Mouse (Mus musculus): ENCODE results near the gene Slc9a3r2. TPM values are rescaled to one million over a fixed set of nuclear protein-coding genes. Genes with fewer than 3 reads are reported as not detected.

Slc9a3r2 gene
- polyA plus RNA-seq, 1 experiment from 2014 or later, result 92.4 TPM

DNA sequence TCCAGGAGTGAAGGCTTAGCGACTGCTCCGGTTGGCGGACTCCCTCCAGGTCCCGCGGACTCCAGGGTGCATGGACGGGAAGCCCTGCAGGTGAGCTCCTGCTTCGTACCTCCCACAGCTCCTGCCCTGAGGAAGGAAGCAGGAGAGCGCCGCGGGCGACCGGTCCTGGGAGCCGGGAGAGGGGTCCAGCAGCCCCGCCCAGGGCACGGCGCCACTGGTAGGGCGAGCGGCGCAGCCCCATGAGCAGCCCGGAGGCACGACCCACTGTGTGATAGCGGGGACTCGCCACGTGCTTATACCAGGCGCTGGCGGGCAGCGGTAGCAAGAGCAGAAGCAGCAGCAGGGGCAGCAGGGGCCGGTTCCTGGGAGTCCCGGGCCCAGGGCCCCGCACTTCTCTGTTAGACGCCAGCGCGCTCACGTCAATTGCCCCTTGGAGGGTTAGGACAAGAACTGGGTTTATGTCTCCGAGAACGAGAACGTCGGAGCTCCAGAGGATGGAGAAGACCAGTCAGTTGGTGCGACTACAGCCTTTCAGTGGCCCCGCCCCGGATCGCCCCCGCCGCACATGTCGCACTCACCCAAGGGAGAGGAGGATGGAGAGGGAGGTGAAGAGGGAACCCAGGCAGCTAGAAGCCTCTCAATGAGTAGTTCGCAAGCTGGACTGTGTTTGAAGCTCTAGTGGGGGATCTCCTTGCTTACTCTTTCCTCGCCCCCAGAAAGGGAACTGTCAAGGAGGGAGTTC, 8.1 kb upstream of the Slc9a3r2 start, which contains the start of gene Npw:
Gene Npw, minus strand, starts transcription at position 441 of the 742 bp plus-strand sequence.
- peak; percentile 46; the same call in 1 of the 2 replicates for ATAC-seq (ENCODE audit: borderline replicate concordance, extremely low read depth, low FRiP score, low TSS enrichment)

DNA sequence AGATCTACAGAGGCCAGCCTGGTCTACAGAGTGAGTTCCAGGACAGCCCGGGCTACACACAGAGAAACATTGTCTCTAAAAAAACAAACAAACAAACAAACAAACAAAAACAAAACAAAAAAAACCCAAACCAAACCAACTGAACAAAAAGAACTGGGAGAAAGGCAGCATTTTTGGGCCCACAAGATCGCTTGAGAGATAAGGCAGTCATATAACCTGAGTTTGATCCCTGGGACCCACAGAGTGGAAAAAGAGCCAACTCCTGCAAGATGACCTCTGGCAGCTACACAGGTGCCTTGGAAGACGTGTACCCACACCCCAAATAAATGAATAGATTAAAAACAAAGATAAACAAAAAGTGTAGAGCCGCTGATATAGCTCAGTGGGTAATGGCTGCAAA, 4.8 kb upstream of the Slc9a3r2 start:
- Histone ChIP-seq H3K4me3 (no peak overlapping the region), H3K27ac (no peak overlapping the region), H3K4me1 (peaks cover 31% of the 10 kb centered on the region), H3K4me2 (no peak overlapping the region), H3K27me3 (peaks cover 39% of the 10 kb centered on the region), H3K9ac (no peak overlapping the region), H3K9me3 (no peaks in the 10 kb centered on the region), H3K36me3 (no peaks in the 10 kb centered on the region)
- ATAC-seq (ENCODE audit: borderline replicate concordance, extremely low read depth, low FRiP score, low TSS enrichment), result no peak
- 50% methylated on average over 4 of the region's 4 CpGs for WGBS

More for the DNA sequence above, 8.1 kb upstream of the Slc9a3r2 start, which contains the start of gene Npw:
- Histone ChIP-seq H3K27me3 (peaks cover 51% of the 10 kb centered on the region), H3K4me2 (peak within 1 kb of the TSS; percentile 89), H3K4me1 (peaks cover 26% of the 10 kb centered on the region), H3K9me3 (no peaks in the 10 kb centered on the region), H3K27ac (no peak within 1 kb of the TSS), H3K4me3 (peak within 1 kb of the TSS; percentile 45), H3K36me3 (no peaks in the 10 kb centered on the region), H3K9ac (peak within 1 kb of the TSS; percentile 39)
- 3% methylated on average over 47 of the region's 47 CpGs for WGBS

DNA sequence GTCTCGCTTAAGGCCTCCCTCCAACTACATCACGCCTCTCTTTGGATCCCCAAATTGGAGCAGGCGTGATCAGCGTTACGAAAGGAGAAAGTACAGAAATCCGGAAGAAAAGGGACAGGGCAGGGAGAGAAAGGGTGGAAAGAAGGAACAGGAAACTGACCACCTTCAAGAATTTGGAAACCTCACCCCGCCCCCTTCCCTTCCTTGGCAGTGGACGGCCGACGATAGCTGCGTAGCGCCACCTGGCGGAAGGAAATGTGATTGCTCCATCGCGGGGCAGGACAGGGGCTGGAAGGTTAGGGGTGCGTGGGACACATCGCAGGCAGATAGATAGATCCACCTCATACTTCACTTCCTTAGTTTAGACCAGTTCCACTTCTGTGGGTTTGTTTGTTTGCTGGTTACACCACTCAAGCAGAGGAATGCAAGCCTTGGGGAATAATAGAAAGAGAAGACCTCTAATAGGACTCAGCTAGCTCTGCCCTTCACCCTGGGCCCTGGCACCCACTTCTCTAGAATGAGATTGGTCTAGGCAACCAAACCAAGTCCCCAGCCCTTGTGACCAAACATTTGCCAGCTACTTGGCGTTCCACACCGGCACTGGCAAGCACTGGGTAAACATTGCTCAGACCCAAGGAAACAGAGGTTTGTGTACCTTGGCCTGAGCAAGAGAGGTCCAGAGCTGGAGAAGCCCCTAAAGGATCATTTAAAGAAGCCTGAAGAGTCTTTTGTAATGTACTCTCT, 4.0 kb upstream of the Slc9a3r2 start:
- peak overlapping the region; percentile 90 for H3K27ac ChIP-seq
- H3K27me3 ChIP-seq, result peaks cover 32% of the 10 kb centered on the region
- peak overlapping the region; percentile 66 for H3K4me2 ChIP-seq
- H3K9ac ChIP-seq, result peak overlapping the region; percentile 50
- H3K9me3 ChIP-seq, result no peaks in the 10 kb centered on the region
- 4% methylated on average over 19 of the region's 19 CpGs for WGBS
- peaks cover 37% of the 10 kb centered on the region for H3K4me1 ChIP-seq
- ATAC-seq (ENCODE audit: borderline replicate concordance, extremely low read depth, low FRiP score, low TSS enrichment), result peak; percentile 50
- H3K36me3 ChIP-seq, result no peaks in the 10 kb centered on the region
- H3K4me3 ChIP-seq, result peak overlapping the region; percentile 35

DNA sequence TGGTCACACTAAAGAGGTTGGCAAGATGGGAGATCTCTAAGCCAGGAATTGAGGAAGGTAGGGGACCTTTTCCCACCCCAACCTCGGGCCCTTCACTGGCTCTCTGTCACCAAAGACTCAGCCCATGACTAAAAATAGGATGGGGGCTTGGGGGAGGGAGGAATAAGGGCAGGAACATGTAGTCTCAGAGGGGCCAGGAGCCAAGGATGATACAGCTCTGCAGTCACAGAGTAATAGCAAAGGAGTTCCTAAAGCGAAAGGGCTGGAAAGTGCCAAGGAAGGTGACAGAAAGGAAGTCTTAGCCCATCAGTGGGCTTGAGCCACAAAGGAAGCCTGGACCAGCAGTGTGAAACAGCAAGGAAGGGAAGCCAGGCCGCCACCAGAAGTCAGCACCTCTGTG, 1.7 kb upstream of the Slc9a3r2 start:
- ATAC-seq (ENCODE audit: borderline replicate concordance, extremely low read depth, low FRiP score, low TSS enrichment), result no peak
- no peak overlapping the region for H3K4me3 ChIP-seq
- H3K9ac ChIP-seq, result no peak overlapping the region
- peaks cover 39% of the 10 kb centered on the region for H3K4me1 ChIP-seq
- 72% methylated on average over 3 of the region's 3 CpGs for WGBS
- no peaks in the 10 kb centered on the region for H3K36me3 ChIP-seq
- H3K4me2 ChIP-seq, result no peak overlapping the region
- peaks cover 9% of the 10 kb centered on the region for H3K27me3 ChIP-seq
- H3K27ac ChIP-seq, result no peak overlapping the region
- no peaks in the 10 kb centered on the region for H3K9me3 ChIP-seq

DNA sequence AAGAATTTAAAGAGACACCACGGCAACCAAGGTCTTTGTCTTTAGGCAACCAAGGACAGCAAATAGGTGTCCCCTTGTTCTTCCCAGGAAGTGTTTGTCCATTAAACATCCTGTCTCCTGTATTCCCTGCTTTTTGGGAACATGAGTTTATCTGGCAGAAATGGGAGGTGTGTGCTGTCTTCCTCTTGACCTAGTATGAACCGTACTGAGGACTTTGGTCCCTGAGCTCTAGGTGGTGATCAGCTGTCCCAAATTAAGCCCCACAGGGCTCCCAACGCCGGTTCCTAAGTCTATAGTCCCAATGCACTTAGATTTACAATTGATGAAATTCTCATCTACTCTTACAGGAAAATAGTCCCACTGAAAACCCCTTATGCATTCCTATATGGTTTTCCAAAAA, 639 bp upstream of the Slc9a3r2 start:
- no peak for ATAC-seq (ENCODE audit: borderline replicate concordance, extremely low read depth, low FRiP score, low TSS enrichment)
- no peaks in the 10 kb centered on the region for H3K36me3 ChIP-seq
- peak overlapping the region; percentile 90; the same call in 1 of the 2 replicates for H3K9ac ChIP-seq
- H3K4me1 ChIP-seq, result peaks cover 42% of the 10 kb centered on the region
- WGBS, result 75% methylated on average over 4 of the region's 4 CpGs
- H3K4me3 ChIP-seq, result no peak overlapping the region
- peak overlapping the region; percentile 98 for H3K4me2 ChIP-seq
- 0 out of 2 replicates have a peak overlapping the region, but pooled peaks have one; percentile 76 for H3K27ac ChIP-seq
- H3K9me3 ChIP-seq, result no peaks in the 10 kb centered on the region
- 0 out of 2 replicates have a peak, but pooled peaks cover under 1% of the 10 kb centered on the region for H3K27me3 ChIP-seq

DNA sequence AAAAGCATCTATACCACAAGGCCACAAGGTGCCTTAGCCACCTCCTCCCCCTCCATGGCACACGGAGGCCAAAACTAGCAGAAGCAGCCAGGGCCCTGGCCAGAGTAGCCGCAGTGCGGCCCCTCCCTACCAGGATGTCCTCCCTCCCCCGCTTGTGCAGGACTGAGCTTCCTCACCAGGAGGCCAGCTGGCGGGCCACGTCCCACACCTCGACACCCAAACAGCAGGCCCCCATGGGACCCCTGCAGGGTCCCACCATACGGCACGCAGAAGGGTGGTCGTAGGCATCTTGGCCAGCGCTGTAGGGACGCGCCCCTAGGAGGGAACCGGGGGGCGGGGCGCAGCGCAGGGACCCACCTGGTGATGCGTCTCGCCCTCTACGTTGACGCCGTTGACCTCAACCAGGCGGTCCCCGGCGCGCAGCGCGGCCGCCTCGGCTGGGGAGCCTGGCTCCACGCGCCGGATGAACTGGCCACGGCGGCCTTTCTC, 502 bp downstream of the Slc9a3r2 start:
- H3K27ac ChIP-seq, result peak overlapping the region; percentile 76
- no peaks in the 10 kb centered on the region for H3K9me3 ChIP-seq
- no peaks in the 10 kb centered on the region for H3K27me3 ChIP-seq
- peaks cover 51% of the 10 kb centered on the region for H3K4me1 ChIP-seq
- H3K9ac ChIP-seq, result peak overlapping the region; percentile 90
- H3K36me3 ChIP-seq, result no peaks in the 10 kb centered on the region
- WGBS, result under 1% methylated on average over 35 of the region's 35 CpGs
- peak overlapping the region; percentile 98 for H3K4me2 ChIP-seq
- peak overlapping the region; percentile 88 for H3K4me3 ChIP-seq
- ATAC-seq (ENCODE audit: borderline replicate concordance, extremely low read depth, low FRiP score, low TSS enrichment), result peak; percentile 29; the same call in 1 of the 2 replicates

DNA sequence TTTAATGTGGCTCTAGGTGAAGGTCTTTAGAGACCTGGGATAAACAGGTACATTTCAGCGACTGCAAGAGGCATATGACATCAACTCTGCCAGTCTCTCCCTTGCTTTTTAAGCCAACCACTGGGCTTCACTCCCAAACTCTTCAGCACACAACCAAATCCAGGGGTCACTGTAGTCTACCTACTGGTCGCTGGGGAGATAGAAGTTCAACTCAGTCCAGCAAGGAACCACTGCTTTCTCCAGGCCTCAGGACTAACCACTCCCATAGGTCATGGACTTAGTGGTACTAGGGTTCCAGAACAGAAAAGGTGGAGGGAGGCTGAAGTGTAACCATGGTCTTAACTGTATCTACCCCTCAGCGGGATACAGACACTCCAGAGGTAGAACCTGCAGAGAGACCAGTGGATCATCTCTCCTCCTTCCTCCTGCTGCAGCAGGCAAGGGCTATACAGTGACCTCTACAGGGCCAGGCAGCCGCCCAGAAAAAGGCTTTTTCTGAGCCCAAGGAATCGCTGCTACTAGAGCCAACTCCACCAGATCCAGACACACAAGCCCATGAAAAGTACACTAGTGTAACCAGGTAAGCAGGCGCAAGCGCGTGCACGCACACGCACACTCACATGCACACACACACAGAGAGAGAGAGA, 1.3 kb downstream of the Slc9a3r2 start:
- no peak for ATAC-seq (ENCODE audit: borderline replicate concordance, extremely low read depth, low FRiP score, low TSS enrichment)
- peaks cover 51% of the 10 kb centered on the region for H3K4me1 ChIP-seq
- H3K4me3 ChIP-seq, result peak overlapping the region; percentile 88
- WGBS, result 66% methylated on average over 10 of the region's 10 CpGs
- no peaks in the 10 kb centered on the region for H3K9me3 ChIP-seq
- peak overlapping the region; percentile 76; the same call in 1 of the 2 replicates for H3K27ac ChIP-seq
- H3K9ac ChIP-seq, result peak overlapping the region; percentile 90; the same call in 1 of the 2 replicates
- peak overlapping the region; percentile 98 for H3K4me2 ChIP-seq
- H3K36me3 ChIP-seq, result no peaks in the 10 kb centered on the region
- H3K27me3 ChIP-seq, result no peaks in the 10 kb centered on the region

DNA sequence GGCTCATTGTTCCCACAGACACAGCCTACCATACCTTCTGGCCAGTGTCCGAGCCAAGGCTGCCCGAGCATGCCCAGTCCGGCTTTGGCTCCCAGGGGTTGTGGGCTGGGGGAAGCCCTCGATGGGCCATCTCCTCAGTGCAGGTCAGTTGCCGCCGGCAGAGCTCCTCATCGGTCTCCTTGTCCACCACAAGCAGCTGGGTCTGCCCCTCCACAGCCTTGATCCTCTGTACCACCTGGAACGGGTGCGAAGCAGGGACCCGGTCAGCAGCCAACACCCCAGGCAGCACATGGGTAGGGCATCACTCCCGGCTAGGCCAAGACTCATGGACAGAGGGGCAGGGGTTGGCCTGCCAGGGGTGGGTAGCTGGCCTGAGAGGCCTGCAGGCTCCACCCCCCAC, 2.6 kb downstream of the Slc9a3r2 start:
- peak overlapping the region; percentile 16; the same call in 1 of the 2 replicates for H3K4me3 ChIP-seq
- H3K27me3 ChIP-seq, result no peaks in the 10 kb centered on the region
- 73% methylated on average over 11 of the region's 11 CpGs for WGBS
- no peaks in the 10 kb centered on the region; the same call in 1 of the 2 replicates for H3K36me3 ChIP-seq
- H3K27ac ChIP-seq, result peak overlapping the region; percentile 91
- H3K9me3 ChIP-seq, result no peaks in the 10 kb centered on the region
- H3K4me2 ChIP-seq, result peak overlapping the region; percentile 98
- peaks cover 54% of the 10 kb centered on the region for H3K4me1 ChIP-seq
- ATAC-seq (ENCODE audit: borderline replicate concordance, extremely low read depth, low FRiP score, low TSS enrichment), result no peak
- no peak overlapping the region for H3K9ac ChIP-seq

DNA sequence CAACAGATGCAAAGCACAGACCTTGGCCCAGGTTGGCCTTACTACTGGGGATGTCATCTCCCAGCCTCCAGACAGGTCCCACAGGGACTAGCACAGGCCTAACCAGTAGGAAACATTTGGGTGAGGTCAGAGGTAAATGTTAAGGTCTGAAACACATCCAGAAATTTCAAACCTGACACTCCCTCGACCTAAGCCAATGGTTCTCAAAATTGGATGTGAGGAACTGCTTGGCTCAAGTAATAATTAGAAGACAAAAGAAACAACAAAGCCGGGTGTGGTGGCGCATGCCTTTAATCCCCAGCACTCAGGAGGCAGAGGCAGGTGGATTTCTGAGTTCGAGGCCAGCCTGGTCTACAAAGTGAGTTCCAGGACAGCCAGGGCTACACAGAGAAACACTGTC, 3.7 kb downstream of the Slc9a3r2 start:
- no peak for ATAC-seq (ENCODE audit: borderline replicate concordance, extremely low read depth, low FRiP score, low TSS enrichment)

DNA sequence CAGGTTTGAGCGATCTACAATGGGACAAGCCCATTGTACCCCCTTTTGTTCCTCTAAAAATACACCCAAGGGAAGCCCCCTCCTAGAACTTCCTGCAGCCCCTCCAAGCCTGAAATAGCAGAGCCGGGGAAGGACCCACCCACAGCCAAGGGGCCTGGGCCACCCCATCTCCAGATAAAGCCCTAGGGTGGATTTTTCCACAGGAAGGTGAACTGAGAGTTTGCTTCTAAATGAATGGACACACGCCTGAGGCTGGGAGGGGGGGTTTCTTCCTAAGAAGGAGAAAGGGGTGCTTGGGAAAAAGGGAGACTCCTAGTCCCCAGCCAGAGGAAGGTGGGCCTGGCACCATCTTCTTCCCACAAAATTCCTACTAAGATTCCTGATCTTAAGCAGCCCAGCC, 4.2 kb downstream of the Slc9a3r2 start:
- no peaks in the 10 kb centered on the region for H3K9me3 ChIP-seq
- peaks cover 8% of the 10 kb centered on the region; the same call in 1 of the 2 replicates for H3K36me3 ChIP-seq
- ATAC-seq (ENCODE audit: borderline replicate concordance, extremely low read depth, low FRiP score, low TSS enrichment), result no peak
- no peak overlapping the region for H3K9ac ChIP-seq
- H3K4me2 ChIP-seq, result peak overlapping the region; percentile 40; the same call in 1 of the 2 replicates
- H3K27ac ChIP-seq, result peak overlapping the region; percentile 91
- H3K4me1 ChIP-seq, result peaks cover 54% of the 10 kb centered on the region
- H3K27me3 ChIP-seq, result no peaks in the 10 kb centered on the region
- 67% methylated on average over 3 of the region's 3 CpGs for WGBS
- no peak overlapping the region for H3K4me3 ChIP-seq

More for the DNA sequence above, 3.7 kb downstream of the Slc9a3r2 start:
- no peak overlapping the region for H3K4me2 ChIP-seq
- no peak overlapping the region for H3K4me3 ChIP-seq
- no peaks in the 10 kb centered on the region for H3K9me3 ChIP-seq
- no peaks in the 10 kb centered on the region for H3K27me3 ChIP-seq
- peaks cover 6% of the 10 kb centered on the region; the same call in 1 of the 2 replicates for H3K36me3 ChIP-seq
- WGBS, result 80% methylated on average over 4 of the region's 4 CpGs
- peak overlapping the region; percentile 91 for H3K27ac ChIP-seq
- H3K4me1 ChIP-seq, result peaks cover 54% of the 10 kb centered on the region
- H3K9ac ChIP-seq, result no peak overlapping the region
